Mouse (Mus musculus): ENCODE measurements around the gene Ly6g5c.

DNA sequence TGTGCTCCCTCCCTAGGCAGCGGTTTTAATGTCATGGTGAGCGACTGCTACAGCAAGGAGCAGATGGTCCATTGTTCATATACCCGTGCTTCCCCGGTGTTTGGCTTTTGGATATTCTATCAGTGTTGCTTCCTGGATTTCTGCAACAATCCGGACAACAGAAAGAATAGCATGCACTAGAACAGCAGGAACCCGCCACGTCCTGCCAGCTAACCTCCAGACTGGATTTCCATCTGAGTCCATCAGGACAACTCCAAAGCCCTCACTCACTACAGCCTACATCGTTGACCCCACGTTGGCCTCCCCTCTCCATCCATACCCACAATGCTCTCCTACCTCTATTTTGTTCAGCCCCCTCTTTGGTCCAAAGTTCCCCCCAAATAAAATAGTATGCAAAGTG lies 3.7 kb downstream of the Ly6g5c start:
- TF ChIP-seq CTCF (IDR thresholded peaks at IDR 0.05; ENCODE audit: low read depth, low read length) (no peak), POLR2A (IDR thresholded peaks at IDR 0.05; ENCODE audit: borderline replicate concordance, low read depth, low read length) (no peak)
